Mouse (Mus musculus): ENCODE data around the gene Caln1. TPM values are rescaled to one million over a fixed set of nuclear protein-coding genes. Genes with fewer than 3 reads are reported as not detected.

Gene Caln1
- polyA plus RNA-seq, 1 experiment from 2014 or later = 1.2 TPM

DNA sequence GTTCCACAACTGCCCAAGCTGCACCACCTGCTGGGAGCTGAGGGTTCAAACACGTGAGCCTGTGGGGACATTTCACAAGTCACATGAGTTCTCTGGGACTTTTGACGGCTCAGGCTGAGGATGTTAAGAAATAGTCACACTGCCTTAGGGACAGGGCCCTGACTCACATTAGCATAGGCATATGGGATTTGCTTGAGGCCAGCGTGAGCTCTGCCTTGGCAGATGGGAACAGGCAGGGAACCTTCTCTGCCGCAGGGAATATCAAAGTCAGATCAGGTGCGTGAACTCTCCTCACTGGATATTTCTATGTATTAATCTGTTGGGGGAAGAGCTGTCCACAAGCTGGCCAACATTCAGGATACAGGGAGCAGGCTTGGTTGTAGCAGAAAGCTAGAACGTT is 1.0 kb upstream of the Caln1 start:
- H3K4me2 ChIP-seq (replicated peaks; ENCODE audit: low read depth, low read length) = no peak overlapping the region

DNA sequence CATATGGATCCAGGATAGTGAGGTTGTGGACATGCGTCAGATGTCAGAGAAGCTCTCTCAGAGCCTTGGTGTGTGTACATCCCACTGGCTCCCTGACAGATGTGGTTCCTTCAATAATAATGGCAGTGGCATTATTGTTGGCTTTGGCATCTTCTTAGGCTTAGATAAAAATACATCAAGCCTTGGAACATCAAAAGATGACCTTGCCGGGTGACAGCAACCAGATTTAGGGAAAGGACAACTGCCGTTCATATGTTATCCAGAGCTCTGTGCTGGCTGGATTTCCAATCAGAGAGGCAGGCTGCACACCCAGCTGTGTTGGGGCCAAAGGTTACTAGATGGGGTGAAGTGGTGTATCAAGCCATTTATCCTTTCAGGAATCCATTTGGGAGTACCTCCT is 6.2 kb downstream of the Caln1 start:
- no peak for DNase-seq (ENCODE audit: low spot score)
- H3K9ac ChIP-seq (ENCODE audit: low read depth, low read length) = no peak overlapping the region
- no peak overlapping the region for H3K4me2 ChIP-seq (replicated peaks; ENCODE audit: low read depth, low read length)
- no peaks in the 10 kb centered on the region for H3K27me3 ChIP-seq (ENCODE audit: control insufficient read depth, insufficient read depth, low read length)
- ATAC-seq (ENCODE audit: low FRiP score) = no peak
- H3K27ac ChIP-seq (ENCODE audit: low read depth, low read length) = no peak overlapping the region
- H3K36me3 ChIP-seq (ENCODE audit: control insufficient read depth, insufficient read depth, low read length) = no peaks in the 10 kb centered on the region
- H3K4me3 ChIP-seq (ENCODE audit: low read depth, low read length) = no peak overlapping the region
- H3K9me3 ChIP-seq (ENCODE audit: control insufficient read depth, low read length) = no peaks in the 10 kb centered on the region
- 89% methylated on average over 3 of the region's 3 CpGs for WGBS
- no peaks in the 10 kb centered on the region for H3K4me1 ChIP-seq (replicated peaks; ENCODE audit: control insufficient read depth, insufficient read depth, low read length)

More for the DNA sequence above, 1.0 kb upstream of the Caln1 start:
- Histone ChIP-seq H3K9ac (ENCODE audit: low read depth, low read length) (no peak overlapping the region), H3K4me3 (ENCODE audit: low read depth, low read length) (no peak overlapping the region), H3K27ac (ENCODE audit: low read depth, low read length) (no peak overlapping the region), H3K27me3 (ENCODE audit: control insufficient read depth, insufficient read depth, low read length) (no peaks in the 10 kb centered on the region), H3K36me3 (ENCODE audit: control insufficient read depth, insufficient read depth, low read length) (no peaks in the 10 kb centered on the region), H3K4me1 (replicated peaks; ENCODE audit: control insufficient read depth, insufficient read depth, low read length) (no peaks in the 10 kb centered on the region), H3K9me3 (ENCODE audit: control insufficient read depth, low read length) (no peaks in the 10 kb centered on the region)
- DNase-seq (ENCODE audit: low spot score) = no peak
- WGBS = 80% methylated on average over 6 of the region's 6 CpGs
- no peak for ATAC-seq (ENCODE audit: low FRiP score)

DNA sequence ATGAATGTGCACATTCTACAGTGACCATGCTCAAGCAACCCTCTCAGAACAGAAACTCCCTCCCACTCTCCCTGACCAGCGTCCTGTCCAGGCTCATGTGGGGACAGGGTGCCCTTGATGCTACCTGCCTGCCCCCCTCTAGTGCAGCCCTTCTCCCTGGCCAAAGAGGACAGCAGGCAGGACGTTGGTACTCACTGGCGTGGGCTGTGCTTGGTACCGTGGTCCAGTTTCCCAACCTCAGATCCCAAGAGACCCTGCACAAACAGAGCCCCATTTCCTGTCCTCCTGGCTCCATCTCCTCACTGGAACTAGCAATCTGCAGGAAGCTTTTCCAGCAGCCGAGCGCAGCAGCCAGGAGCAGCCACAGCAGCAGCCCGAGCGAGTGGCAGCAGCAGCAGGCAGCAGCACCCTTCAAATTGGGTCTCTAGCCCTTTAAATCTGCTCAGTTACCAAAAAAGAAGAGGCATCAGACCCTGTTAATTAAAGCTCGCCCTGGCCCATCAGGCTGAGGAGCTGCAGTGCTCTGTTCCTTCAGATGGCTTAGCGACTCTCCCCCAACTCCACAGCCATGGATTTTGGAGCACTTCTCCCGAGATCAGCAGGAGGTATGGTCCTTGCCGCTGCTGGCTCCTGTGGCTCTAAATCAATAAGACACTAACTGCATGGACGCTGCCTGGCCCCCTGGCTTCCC is 15.1 kb downstream of the Caln1 start, which contains the start of gene A330070K13Rik:
Gene A330070K13Rik, minus strand, starts transcription at position 410 of the 691 bp plus-strand sequence.
- ATAC-seq (ENCODE audit: low FRiP score) (no peak), DNase-seq (ENCODE audit: low spot score) (no peak)
- no peaks in the 10 kb centered on the region for H3K36me3 ChIP-seq (ENCODE audit: control insufficient read depth, insufficient read depth, low read length)
- no peaks in the 10 kb centered on the region for H3K9me3 ChIP-seq (ENCODE audit: control insufficient read depth, low read length)
- no peak within 1 kb of the TSS for H3K4me3 ChIP-seq (ENCODE audit: low read depth, low read length)
- 17% methylated on average over 13 of the region's 13 CpGs for WGBS
- no peaks in the 10 kb centered on the region for H3K4me1 ChIP-seq (replicated peaks; ENCODE audit: control insufficient read depth, insufficient read depth, low read length)
- H3K27me3 ChIP-seq (ENCODE audit: control insufficient read depth, insufficient read depth, low read length) = no peaks in the 10 kb centered on the region
- H3K27ac ChIP-seq (ENCODE audit: low read depth, low read length) = no peak within 1 kb of the TSS
- no peak within 1 kb of the TSS for H3K9ac ChIP-seq (ENCODE audit: low read depth, low read length)
- H3K4me2 ChIP-seq (replicated peaks; ENCODE audit: low read depth, low read length) = peak within 1 kb of the TSS; percentile 34

DNA sequence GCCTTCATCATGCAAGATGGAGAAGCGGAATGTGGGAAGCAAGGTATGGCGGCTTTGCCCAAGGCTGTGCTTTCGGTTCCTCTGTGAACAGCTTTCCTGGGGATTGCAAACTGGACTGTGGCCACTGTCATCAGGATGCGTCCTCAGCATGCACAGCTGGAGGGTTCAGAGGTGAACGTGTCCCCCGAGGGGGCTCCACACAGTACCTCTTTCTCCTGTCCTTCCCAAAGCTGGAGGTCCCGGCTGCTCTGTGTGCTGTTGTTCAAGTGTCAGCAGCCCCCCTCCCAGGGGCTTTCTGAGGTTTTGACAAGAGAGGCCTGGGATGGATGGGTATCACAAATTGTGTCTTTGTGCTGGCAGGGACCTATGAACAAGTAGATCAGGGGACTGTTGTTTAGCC is 17.2 kb downstream of the Caln1 start:
- Histone ChIP-seq H3K27me3 (ENCODE audit: control insufficient read depth, insufficient read depth, low read length) (no peaks in the 10 kb centered on the region), H3K9me3 (ENCODE audit: control insufficient read depth, low read length) (no peaks in the 10 kb centered on the region), H3K4me2 (replicated peaks; ENCODE audit: low read depth, low read length) (no peak overlapping the region), H3K27ac (ENCODE audit: low read depth, low read length) (peak overlapping the region; percentile 9; the same call in 1 of the 2 replicates), H3K36me3 (ENCODE audit: control insufficient read depth, insufficient read depth, low read length) (no peaks in the 10 kb centered on the region), H3K9ac (ENCODE audit: low read depth, low read length) (no peak overlapping the region), H3K4me1 (replicated peaks; ENCODE audit: control insufficient read depth, insufficient read depth, low read length) (no peaks in the 10 kb centered on the region), H3K4me3 (ENCODE audit: low read depth, low read length) (no peak overlapping the region)
- ATAC-seq (ENCODE audit: low FRiP score) = peak; percentile 56; the same call in 1 of the 2 replicates
- 30% methylated on average over 7 of the region's 7 CpGs for WGBS
- DNase-seq (ENCODE audit: low spot score) = peak; percentile 61

DNA sequence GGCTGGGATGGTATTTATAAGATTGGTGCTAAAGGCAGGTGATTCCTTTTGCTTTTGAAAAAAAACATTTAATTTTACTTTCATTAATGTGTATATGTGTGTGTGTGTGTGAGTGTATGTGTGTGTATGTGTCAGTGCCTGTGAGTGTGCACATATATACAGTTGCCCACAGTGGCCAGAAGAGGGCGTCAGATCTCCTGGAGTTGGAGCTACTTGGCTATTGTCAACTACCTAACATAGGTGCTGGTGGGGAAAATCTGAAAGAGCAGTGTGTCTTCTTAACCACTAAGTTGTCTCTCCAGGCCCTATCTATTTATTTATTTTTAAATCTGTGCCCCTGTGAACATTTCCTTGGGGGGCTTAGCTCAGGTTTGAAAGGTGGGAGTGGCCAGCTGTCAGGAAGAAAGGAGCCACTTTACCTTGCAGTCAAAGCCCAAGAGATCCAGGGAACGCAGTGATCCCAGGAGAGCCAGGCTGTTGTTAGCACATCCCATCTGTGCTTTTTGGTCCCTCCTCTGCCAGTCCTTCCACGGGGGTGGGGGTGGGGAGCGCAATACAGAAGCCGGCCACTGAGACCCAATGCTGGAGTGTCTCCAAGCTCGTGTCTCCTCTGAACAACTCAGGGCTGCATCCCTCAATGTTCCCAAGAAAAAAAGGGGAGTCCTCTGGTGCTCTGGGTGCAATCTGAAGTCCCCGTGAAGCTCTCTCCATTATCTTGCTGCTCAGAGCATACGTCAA is 24.5 kb downstream of the Caln1 start:
- Histone ChIP-seq H3K4me1 (replicated peaks; ENCODE audit: control insufficient read depth, insufficient read depth, low read length) (no peaks in the 10 kb centered on the region), H3K9me3 (ENCODE audit: control insufficient read depth, low read length) (no peaks in the 10 kb centered on the region), H3K36me3 (ENCODE audit: control insufficient read depth, insufficient read depth, low read length) (no peaks in the 10 kb centered on the region), H3K27me3 (ENCODE audit: control insufficient read depth, insufficient read depth, low read length) (no peaks in the 10 kb centered on the region), H3K9ac (ENCODE audit: low read depth, low read length) (no peak overlapping the region), H3K27ac (ENCODE audit: low read depth, low read length) (no peak overlapping the region), H3K4me2 (replicated peaks; ENCODE audit: low read depth, low read length) (no peak overlapping the region), H3K4me3 (ENCODE audit: low read depth, low read length) (no peak overlapping the region)
- ATAC-seq (ENCODE audit: low FRiP score) = no peak
- 52% methylated on average over 8 of the region's 8 CpGs for WGBS
- DNase-seq (ENCODE audit: low spot score) = no peak

DNA sequence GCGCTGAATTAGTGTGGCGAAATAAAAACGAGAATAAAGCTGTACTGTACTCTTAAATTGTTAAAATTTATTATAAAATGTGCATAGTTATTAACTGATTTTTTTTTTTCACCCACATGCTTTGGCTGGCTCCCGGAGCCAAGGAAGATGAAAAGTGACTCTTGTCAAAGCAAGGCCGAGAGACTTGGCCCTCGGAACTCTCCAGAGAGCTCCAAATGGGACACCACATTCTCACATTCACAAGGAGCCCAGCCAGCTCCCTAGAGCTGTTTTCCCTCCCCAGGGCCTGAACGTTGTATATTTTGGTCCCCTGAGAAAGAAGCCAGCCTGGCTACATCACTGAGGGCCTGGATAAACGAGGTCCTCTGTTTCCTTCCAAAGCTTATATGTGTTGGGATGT is 25.1 kb downstream of the Caln1 start:
- ATAC-seq (ENCODE audit: low FRiP score) (no peak), DNase-seq (ENCODE audit: low spot score) (no peak)
- Histone ChIP-seq H3K4me1 (replicated peaks; ENCODE audit: control insufficient read depth, insufficient read depth, low read length) (no peaks in the 10 kb centered on the region), H3K4me3 (ENCODE audit: low read depth, low read length) (no peak overlapping the region), H3K9ac (ENCODE audit: low read depth, low read length) (no peak overlapping the region), H3K27ac (ENCODE audit: low read depth, low read length) (no peak overlapping the region), H3K36me3 (ENCODE audit: control insufficient read depth, insufficient read depth, low read length) (no peaks in the 10 kb centered on the region), H3K4me2 (replicated peaks; ENCODE audit: low read depth, low read length) (no peak overlapping the region), H3K9me3 (ENCODE audit: control insufficient read depth, low read length) (no peaks in the 10 kb centered on the region), H3K27me3 (ENCODE audit: control insufficient read depth, insufficient read depth, low read length) (no peaks in the 10 kb centered on the region)
- WGBS = 80% methylated on average over 8 of the region's 8 CpGs

DNA sequence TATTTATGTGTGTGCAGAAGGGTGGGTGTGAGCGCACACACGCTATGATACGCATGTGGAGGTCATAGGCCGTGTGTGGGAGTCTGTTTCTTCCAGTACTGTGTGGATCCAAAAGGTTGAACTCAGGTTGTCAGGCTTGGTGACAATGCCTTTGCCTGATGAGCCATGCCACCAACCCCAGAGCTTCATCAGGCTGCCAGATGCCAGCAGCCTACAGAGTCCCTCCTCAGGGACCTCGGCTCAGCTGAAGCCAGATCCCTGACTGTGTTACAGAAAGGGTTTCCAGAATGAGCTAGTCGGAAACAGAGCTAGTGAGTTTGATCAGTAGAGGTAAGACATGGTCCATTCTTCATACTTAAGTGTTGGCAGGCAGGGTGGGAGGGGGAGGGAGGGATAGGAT is 25.9 kb downstream of the Caln1 start:
- Histone ChIP-seq H3K4me1 (replicated peaks; ENCODE audit: control insufficient read depth, insufficient read depth, low read length) (no peaks in the 10 kb centered on the region), H3K4me2 (replicated peaks; ENCODE audit: low read depth, low read length) (no peak overlapping the region), H3K27me3 (ENCODE audit: control insufficient read depth, insufficient read depth, low read length) (no peaks in the 10 kb centered on the region), H3K9me3 (ENCODE audit: control insufficient read depth, low read length) (no peaks in the 10 kb centered on the region), H3K9ac (ENCODE audit: low read depth, low read length) (no peak overlapping the region), H3K36me3 (ENCODE audit: control insufficient read depth, insufficient read depth, low read length) (no peaks in the 10 kb centered on the region), H3K4me3 (ENCODE audit: low read depth, low read length) (no peak overlapping the region), H3K27ac (ENCODE audit: low read depth, low read length) (no peak overlapping the region)
- WGBS = 83% methylated on average over 6 of the region's 6 CpGs
- DNase-seq (ENCODE audit: low spot score) = no peak
- no peak for ATAC-seq (ENCODE audit: low FRiP score)

DNA sequence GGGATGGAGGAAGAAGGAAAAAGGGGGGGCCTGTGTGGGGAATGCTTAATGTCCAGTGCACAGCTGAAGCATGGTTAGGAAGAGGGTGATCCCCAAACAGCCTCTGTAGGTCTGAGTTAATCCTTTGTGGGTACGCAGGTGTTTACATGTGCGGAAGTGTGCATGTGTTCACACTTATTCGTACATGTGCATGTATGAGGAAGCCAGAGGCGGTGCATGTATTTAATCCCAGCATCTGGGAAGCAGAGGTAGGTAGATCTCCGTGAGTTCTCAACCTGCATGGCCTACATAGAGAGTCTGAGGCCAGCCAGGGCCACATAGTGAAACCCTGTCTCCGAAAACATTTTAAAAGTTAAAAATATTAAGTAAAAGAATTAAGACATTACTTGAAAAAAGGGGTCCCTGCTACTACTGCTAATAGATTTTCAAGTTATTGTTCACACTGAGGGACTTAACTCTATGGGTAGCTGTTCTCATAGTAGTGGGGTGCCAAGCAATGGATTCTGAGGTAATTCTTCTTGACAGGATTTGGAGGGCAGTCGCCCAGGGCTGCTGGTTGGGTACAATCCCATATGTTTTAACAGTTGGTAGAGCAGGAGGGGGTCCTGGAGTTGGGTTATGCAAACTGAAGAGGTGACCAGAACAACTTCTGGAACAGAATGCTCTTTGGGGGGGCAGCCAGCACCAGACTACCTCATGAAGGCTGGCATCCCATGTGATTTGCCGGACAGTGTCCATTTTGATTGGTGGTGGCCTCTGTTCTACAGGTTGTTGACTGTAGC is 31.1 kb downstream of the Caln1 start:
- WGBS = 94% methylated on average over 8 of the region's 8 CpGs
- Histone ChIP-seq H3K4me2 (replicated peaks; ENCODE audit: low read depth, low read length) (no peak overlapping the region), H3K27me3 (ENCODE audit: control insufficient read depth, insufficient read depth, low read length) (no peaks in the 10 kb centered on the region), H3K4me1 (replicated peaks; ENCODE audit: control insufficient read depth, insufficient read depth, low read length) (no peaks in the 10 kb centered on the region), H3K36me3 (ENCODE audit: control insufficient read depth, insufficient read depth, low read length) (no peaks in the 10 kb centered on the region), H3K27ac (ENCODE audit: low read depth, low read length) (no peak overlapping the region), H3K9ac (ENCODE audit: low read depth, low read length) (no peak overlapping the region), H3K4me3 (ENCODE audit: low read depth, low read length) (no peak overlapping the region), H3K9me3 (ENCODE audit: control insufficient read depth, low read length) (no peaks in the 10 kb centered on the region)
- DNase-seq (ENCODE audit: low spot score) = no peak
- no peak for ATAC-seq (ENCODE audit: low FRiP score)
